Mouse (Mus musculus) liver, embryonic 16.5 days (tissue): ENCODE data around the gene Fstl3. TPM values are rescaled to one million over a fixed set of nuclear protein-coding genes. Genes with fewer than 3 reads are reported as not detected.
A peak's percentile ranks its signal among the peaks of the same experiment; 100 is the strongest.

ENCODE experiments used
- ATAC-seq: fragments of 200-750 bp; cut with Nextera tagmentation; 2 replicates; pipeline ENCODE4 v1.8.0; 2017; ENCODE audit warnings: low read depth, mild to moderate bottlenecking, moderate number of reproducible peaks, moderate library complexity
- H3K27ac ChIP-seq: fragments of 300-500 bp; sonication (generic); 2 replicates; pipeline ENCODE4 v1.5.1; 2014; ENCODE audit warnings: mild to moderate bottlenecking, low read length
- H3K27me3 ChIP-seq: fragments of 300-500 bp; sonication (generic); 2 replicates; pipeline ENCODE4 v1.6.1; 2014; ENCODE audit warnings: low read depth, low read length, mixed read lengths; ENCODE audit not compliant: control insufficient read depth, insufficient read depth
- H3K36me3 ChIP-seq: fragments of 300-500 bp; sonication (generic); 2 replicates; pipeline ENCODE4 v1.6.1; 2014; ENCODE audit warnings: mild to moderate bottlenecking; ENCODE audit not compliant: control insufficient read depth, insufficient read depth
- H3K4me1 ChIP-seq: fragments of 300-500 bp; sonication (generic); 2 replicates; pipeline ENCODE4 v1.6.1; 2014; ENCODE audit warnings: low read depth, low read length, mixed read lengths; ENCODE audit not compliant: control insufficient read depth
- H3K4me2 ChIP-seq: fragments of 300-500 bp; sonication (generic); 2 replicates; pipeline ENCODE4 v1.6.1; 2014; ENCODE audit warnings: low read depth, low read length, mixed read lengths
- H3K4me3 ChIP-seq: fragments of 300-500 bp; sonication (generic); 2 replicates; pipeline ENCODE4 v1.5.1; 2014; ENCODE audit warnings: low read depth, mild to moderate bottlenecking, low read length
- H3K9ac ChIP-seq: fragments of 300-500 bp; sonication (generic); 2 replicates; pipeline ENCODE4 v1.6.1; 2014; ENCODE audit warnings: low read depth, low read length
- H3K9me3 ChIP-seq: fragments of 300-500 bp; sonication (generic); replicated peaks from 2 replicates; pipeline ENCODE4 v1.6.1; 2016; ENCODE audit warnings: low read length; ENCODE audit not compliant: control insufficient read depth
- WGBS: fragments of 180-500 bp; shearing (Covaris S2); extraction: QIAGEN DNeasy Blood & Tissue Kit; methylation state at CpG from one replicate; pipeline ENCODE4 v1.1.7; 2014; ENCODE audit not compliant: insufficient replicate concordance; 5-methylcytosine and 5-hydroxymethylcytosine counted together
- polyA plus RNA-seq: library from polyadenylated mRNA; unstranded; fragments of >200 nt; fragmentation: Nextera tagmentation; extraction: Ambion mirVana; gene quantifications from 2 replicates; pipeline ENCODE4 v1.2.1, GENCODE M21; 2015

The Fstl3 gene
- polyA plus RNA-seq, 1 experiment from 2014 or later: 1.0 TPM

GRCm38 (mm10) chr10:79800508-79800907 lies 23.4 kb downstream of the Fstl3 start:
- Histone ChIP-seq H3K4me1 (peaks cover 29% of the 10 kb centered on the region), H3K27me3 (no peaks in the 10 kb centered on the region), H3K4me2 (no peak overlapping the region), H3K9ac (no peak overlapping the region), H3K27ac (no peak overlapping the region), H3K9me3 (no peaks in the 10 kb centered on the region), H3K4me3 (no peak overlapping the region), H3K36me3 (no peaks in the 10 kb centered on the region)
- ATAC-seq: no peak
- 76% methylated on average over 11 of the region's 11 CpGs for WGBS

DNA sequence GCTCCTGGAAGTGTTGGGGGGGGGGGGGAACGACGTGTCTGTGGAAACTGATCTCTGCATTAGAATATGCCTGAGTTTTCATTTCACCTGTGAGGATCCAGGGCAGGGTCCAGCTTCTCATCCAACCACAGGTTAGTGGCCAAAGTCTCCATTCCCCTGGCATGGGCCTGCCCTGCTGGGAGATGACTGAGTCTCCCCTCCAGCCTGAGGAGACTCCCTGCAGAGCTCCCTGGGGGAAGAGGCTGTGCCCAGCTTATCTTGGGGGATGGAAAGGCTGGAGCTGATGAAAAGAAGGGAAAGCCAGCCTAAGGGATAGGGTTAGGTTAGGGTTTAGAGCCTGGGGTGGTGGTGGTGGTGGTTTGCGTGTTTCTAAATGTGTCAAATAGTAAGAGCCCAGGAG lies 24.8 kb downstream of the Fstl3 start:
- H3K4me2 ChIP-seq: peak overlapping the region; percentile 41
- no peak overlapping the region; the same call in 1 of the 2 replicates for H3K9ac ChIP-seq
- no peaks in the 10 kb centered on the region for H3K27me3 ChIP-seq
- peaks cover 32% of the 10 kb centered on the region for H3K4me1 ChIP-seq
- peak overlapping the region; percentile 5; the same call in 1 of the 2 replicates for H3K27ac ChIP-seq
- H3K36me3 ChIP-seq: no peaks in the 10 kb centered on the region
- ATAC-seq: no peak
- peak overlapping the region; percentile 18 for H3K4me3 ChIP-seq
- H3K9me3 ChIP-seq: no peaks in the 10 kb centered on the region
- WGBS: 50% methylated on average over 3 of the region's 3 CpGs

GRCm38 (mm10) chr10:79802331-79802971 lies 25.4 kb downstream of the Fstl3 start:
- H3K27ac ChIP-seq: peak overlapping the region; percentile 65

GRCm38 (mm10) chr10:79803716-79804323 lies 26.7 kb downstream of the Fstl3 start:
- no peak for ATAC-seq
- no peak overlapping the region for H3K9ac ChIP-seq
- no peak overlapping the region for H3K27ac ChIP-seq
- WGBS: 47% methylated on average over 29 of the region's 29 CpGs
- no peaks in the 10 kb centered on the region for H3K36me3 ChIP-seq
- H3K27me3 ChIP-seq: no peaks in the 10 kb centered on the region
- peaks cover 24% of the 10 kb centered on the region for H3K4me1 ChIP-seq
- H3K4me3 ChIP-seq: no peak overlapping the region
- H3K9me3 ChIP-seq: no peaks in the 10 kb centered on the region
- no peak overlapping the region for H3K4me2 ChIP-seq

More at GRCm38 (mm10) chr10:79802331-79802971, 25.4 kb downstream of the Fstl3 start:
- 37% methylated on average over 11 of the region's 11 CpGs for WGBS
- peak overlapping the region; percentile 18 for H3K4me3 ChIP-seq
- no peak overlapping the region for H3K9ac ChIP-seq
- peak overlapping the region; percentile 41 for H3K4me2 ChIP-seq
- ATAC-seq: peak; percentile 66
- H3K4me1 ChIP-seq: peaks cover 34% of the 10 kb centered on the region
- H3K9me3 ChIP-seq: no peaks in the 10 kb centered on the region
- H3K27me3 ChIP-seq: no peaks in the 10 kb centered on the region
- no peaks in the 10 kb centered on the region for H3K36me3 ChIP-seq

GRCm38 (mm10) chr10:79805636-79806035 lies 28.6 kb downstream of the Fstl3 start:
- no peak overlapping the region for H3K9ac ChIP-seq
- ATAC-seq: no peak
- peaks cover 24% of the 10 kb centered on the region for H3K4me1 ChIP-seq
- H3K4me2 ChIP-seq: no peak overlapping the region
- no peak overlapping the region for H3K27ac ChIP-seq
- H3K27me3 ChIP-seq: no peaks in the 10 kb centered on the region
- no peaks in the 10 kb centered on the region for H3K36me3 ChIP-seq
- no peaks in the 10 kb centered on the region for H3K9me3 ChIP-seq
- H3K4me3 ChIP-seq: no peak overlapping the region
- WGBS: 41% methylated on average over 11 of the region's 11 CpGs

GRCm38 (mm10) chr10:79806331-79806730 lies 29.3 kb downstream of the Fstl3 start:
- Histone ChIP-seq H3K4me1 (peaks cover 24% of the 10 kb centered on the region), H3K27me3 (no peaks in the 10 kb centered on the region), H3K4me2 (no peak overlapping the region), H3K4me3 (no peak overlapping the region), H3K9ac (no peak overlapping the region), H3K36me3 (no peaks in the 10 kb centered on the region), H3K9me3 (no peaks in the 10 kb centered on the region), H3K27ac (no peak overlapping the region)
- 69% methylated on average over 9 of the region's 9 CpGs for WGBS
- ATAC-seq: no peak

DNA sequence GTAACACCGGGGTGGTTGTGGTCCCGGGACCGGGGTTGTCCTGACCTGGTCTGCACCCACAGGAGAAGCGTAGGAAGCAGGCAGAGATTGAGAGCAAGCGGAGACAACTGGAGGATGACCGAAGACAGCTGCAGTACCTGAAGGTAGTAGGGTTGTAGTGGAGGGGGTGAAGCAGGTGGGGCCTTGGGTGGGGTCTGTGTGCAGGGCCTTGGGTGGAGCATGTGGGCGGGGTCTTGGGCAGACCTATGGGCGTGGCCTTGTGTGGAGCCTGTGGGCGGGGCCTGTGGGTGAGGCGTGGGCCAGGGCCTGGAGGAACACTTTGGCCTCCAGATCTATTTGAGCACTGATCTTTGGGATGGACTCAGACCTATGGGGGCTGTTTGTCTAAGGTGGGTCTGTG lies 29.9 kb downstream of the Fstl3 start:
- Histone ChIP-seq H3K9me3 (no peaks in the 10 kb centered on the region), H3K4me1 (peaks cover 22% of the 10 kb centered on the region), H3K4me3 (no peak overlapping the region), H3K27ac (no peak overlapping the region), H3K36me3 (no peaks in the 10 kb centered on the region), H3K27me3 (no peaks in the 10 kb centered on the region), H3K4me2 (no peak overlapping the region), H3K9ac (no peak overlapping the region)
- ATAC-seq: peak; percentile 12; the same call in 1 of the 2 replicates
- 51% methylated on average over 10 of the region's 10 CpGs for WGBS

DNA sequence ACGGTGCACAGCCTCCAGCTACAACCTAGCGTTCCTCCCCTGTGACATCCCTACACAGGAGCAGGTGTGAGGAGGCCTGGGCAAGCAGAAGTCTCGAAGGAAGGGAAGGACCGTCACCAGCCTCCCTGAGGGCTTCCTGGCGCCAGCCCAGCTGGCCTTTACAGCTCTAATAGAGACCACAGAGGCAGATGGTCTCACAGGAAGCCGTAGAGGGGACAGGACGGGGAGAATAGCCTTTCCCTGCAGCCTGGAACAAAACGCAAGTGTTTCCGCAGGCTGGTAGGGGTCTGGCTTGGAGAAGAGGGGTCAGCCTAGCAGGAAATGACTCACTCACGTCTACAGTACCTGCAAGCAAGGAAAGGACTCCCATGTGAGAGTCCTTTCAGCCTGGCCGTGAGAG lies 30.8 kb downstream of the Fstl3 start:
- Histone ChIP-seq H3K27ac (no peak overlapping the region), H3K27me3 (no peaks in the 10 kb centered on the region), H3K4me1 (peaks cover 14% of the 10 kb centered on the region), H3K9ac (no peak overlapping the region), H3K9me3 (no peaks in the 10 kb centered on the region), H3K36me3 (no peaks in the 10 kb centered on the region), H3K4me2 (no peak overlapping the region), H3K4me3 (no peak overlapping the region)
- ATAC-seq: no peak
- WGBS: 55% methylated on average over 11 of the region's 11 CpGs

DNA sequence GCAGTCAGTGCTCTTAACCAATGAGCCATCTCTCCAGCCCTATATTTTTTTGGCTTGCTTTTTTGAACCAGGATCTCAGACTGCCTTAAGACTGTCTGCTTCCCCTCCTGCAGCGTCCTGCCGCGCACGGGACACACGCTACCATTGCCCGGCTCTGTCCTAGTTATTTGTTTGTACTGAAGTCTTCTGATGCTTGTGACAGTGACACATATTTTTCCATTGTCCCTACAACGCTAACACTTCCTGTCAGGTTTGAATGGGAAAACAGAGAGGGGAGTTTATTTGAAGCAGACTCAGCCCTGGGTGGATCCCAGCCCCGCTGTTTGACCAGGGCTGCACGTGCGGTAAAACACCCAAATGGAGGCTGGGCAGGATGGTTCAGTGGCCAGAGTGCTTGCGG lies 31.7 kb downstream of the Fstl3 start:
- ATAC-seq: no peak

More for the DNA sequence above, 31.7 kb downstream of the Fstl3 start:
- no peak overlapping the region for H3K4me3 ChIP-seq
- no peaks in the 10 kb centered on the region for H3K36me3 ChIP-seq
- no peaks in the 10 kb centered on the region for H3K9me3 ChIP-seq
- peaks cover 10% of the 10 kb centered on the region for H3K4me1 ChIP-seq
- 77% methylated on average over 11 of the region's 11 CpGs for WGBS
- H3K27me3 ChIP-seq: no peaks in the 10 kb centered on the region
- H3K27ac ChIP-seq: no peak overlapping the region
- no peak overlapping the region for H3K9ac ChIP-seq
- no peak overlapping the region for H3K4me2 ChIP-seq
